Mouse (Mus musculus): ENCODE results near the gene Dach1. TPM values are rescaled to one million over a fixed set of nuclear protein-coding genes. Genes with fewer than 3 reads are reported as not detected.

The Dach1 gene
- polyA plus RNA-seq, 1 experiment, result 8.9 TPM

GRCm38 (mm10) chr14:98014053-98014452 lies 155.5 kb downstream of the Dach1 start:
- H3K4me1 ChIP-seq (ENCODE audit: control insufficient read depth, insufficient read depth, low read length), result no peaks in the 10 kb centered on the region
- DNase-seq, result no peak
- TF ChIP-seq POLR2A (IDR thresholded peaks at IDR 0.05; ENCODE audit: borderline replicate concordance, extremely low read depth, low read depth, low read length), result no peak
- no peak for TF ChIP-seq CTCF (IDR thresholded peaks at IDR 0.05; ENCODE audit: insufficient read depth, low read length)
- no peak overlapping the region for H3K4me3 ChIP-seq (replicated peaks; ENCODE audit: extremely low read depth, low read depth, low read length)
- 69% methylated on average over 1 of the region's 1 CpGs for WGBS

- no peak for DNase-seq
- 84% methylated on average over 6 of the region's 6 CpGs for whole genome bisulfite sequencing
- Histone ChIP-seq H3K4me3 (replicated peaks; ENCODE audit: extremely low read depth, low read depth, low read length) (no peak overlapping the region), H3K4me1 (ENCODE audit: control insufficient read depth, insufficient read depth, low read length) (no peaks in the 10 kb centered on the region)
- TF ChIP-seq POLR2A (IDR thresholded peaks at IDR 0.05; ENCODE audit: borderline replicate concordance, extremely low read depth, low read depth, low read length), result no peak
- TF ChIP-seq CTCF (IDR thresholded peaks at IDR 0.05; ENCODE audit: insufficient read depth, low read length), result no peak
Measured at GRCm38 (mm10) chr14:98008501-98008900, 161.1 kb downstream of the Dach1 start.

- no peak for TF ChIP-seq POLR2A (IDR thresholded peaks at IDR 0.05; ENCODE audit: borderline replicate concordance, extremely low read depth, low read depth, low read length)
- no peak for TF ChIP-seq CTCF (IDR thresholded peaks at IDR 0.05; ENCODE audit: insufficient read depth, low read length)
- WGBS, result 32% methylated on average over 1 of the region's 1 CpGs
- Histone ChIP-seq H3K4me1 (ENCODE audit: control insufficient read depth, insufficient read depth, low read length) (no peaks in the 10 kb centered on the region; the same call in 1 of the 2 replicates), H3K4me3 (replicated peaks; ENCODE audit: extremely low read depth, low read depth, low read length) (no peak overlapping the region)
- DNase-seq, result no peak
Measured at GRCm38 (mm10) chr14:98002021-98002680, 167.4 kb downstream of the Dach1 start.

- no peak for DNase-seq
- H3K4me3 ChIP-seq (replicated peaks; ENCODE audit: extremely low read depth, low read depth, low read length), result no peak overlapping the region
- no peak for TF ChIP-seq CTCF (IDR thresholded peaks at IDR 0.05; ENCODE audit: insufficient read depth, low read length)
- TF ChIP-seq POLR2A (IDR thresholded peaks at IDR 0.05; ENCODE audit: borderline replicate concordance, extremely low read depth, low read depth, low read length), result no peak
- no peaks in the 10 kb centered on the region; the same call in 1 of the 2 replicates for H3K4me1 ChIP-seq (ENCODE audit: control insufficient read depth, insufficient read depth, low read length)
Measured at GRCm38 (mm10) chr14:97998584-97998983, 171.0 kb downstream of the Dach1 start.

- WGBS, result 33% methylated on average over 3 of the region's 3 CpGs
- DNase-seq, result no peak
- TF ChIP-seq POLR2A (IDR thresholded peaks at IDR 0.05; ENCODE audit: borderline replicate concordance, extremely low read depth, low read depth, low read length) (no peak), CTCF (IDR thresholded peaks at IDR 0.05; ENCODE audit: insufficient read depth, low read length) (no peak)
- no peak overlapping the region for H3K4me3 ChIP-seq (replicated peaks; ENCODE audit: extremely low read depth, low read depth, low read length)
- H3K4me1 ChIP-seq (ENCODE audit: control insufficient read depth, insufficient read depth, low read length), result no peaks in the 10 kb centered on the region; the same call in 1 of the 2 replicates
Measured at GRCm38 (mm10) chr14:97983251-97983650, 186.3 kb downstream of the Dach1 start.

- DNase-seq, result no peak
- no peak for TF ChIP-seq POLR2A (IDR thresholded peaks at IDR 0.05; ENCODE audit: borderline replicate concordance, extremely low read depth, low read depth, low read length)
- TF ChIP-seq CTCF (IDR thresholded peaks at IDR 0.05; ENCODE audit: insufficient read depth, low read length), result no peak
- 53% methylated on average over 6 of the region's 6 CpGs for WGBS
Measured at GRCm38 (mm10) chr14:97982676-97983075, 186.9 kb downstream of the Dach1 start.

GRCm38 (mm10) chr14:97980879-97981278 lies 188.7 kb downstream of the Dach1 start:
- Histone ChIP-seq H3K4me1 (ENCODE audit: control insufficient read depth, insufficient read depth, low read length) (no peaks in the 10 kb centered on the region; the same call in 1 of the 2 replicates), H3K4me3 (replicated peaks; ENCODE audit: extremely low read depth, low read depth, low read length) (no peak overlapping the region)
- no peak for DNase-seq
- 76% methylated on average over 4 of the region's 4 CpGs for WGBS
- no peak for TF ChIP-seq CTCF (IDR thresholded peaks at IDR 0.05; ENCODE audit: insufficient read depth, low read length)
- TF ChIP-seq POLR2A (IDR thresholded peaks at IDR 0.05; ENCODE audit: borderline replicate concordance, extremely low read depth, low read depth, low read length), result no peak

More at GRCm38 (mm10) chr14:97982676-97983075, 186.9 kb downstream of the Dach1 start:
- H3K4me1 ChIP-seq (ENCODE audit: control insufficient read depth, insufficient read depth, low read length), result no peaks in the 10 kb centered on the region; the same call in 1 of the 2 replicates
- no peak overlapping the region for H3K4me3 ChIP-seq (replicated peaks; ENCODE audit: extremely low read depth, low read depth, low read length)

GRCm38 (mm10) chr14:97976091-97976490 lies 193.5 kb downstream of the Dach1 start:
- H3K4me1 ChIP-seq (ENCODE audit: control insufficient read depth, insufficient read depth, low read length), result no peaks in the 10 kb centered on the region
- no peak for DNase-seq
- no peak overlapping the region for H3K4me3 ChIP-seq (replicated peaks; ENCODE audit: extremely low read depth, low read depth, low read length)
- WGBS, result 51% methylated on average over 1 of the region's 1 CpGs
- no peak for TF ChIP-seq POLR2A (IDR thresholded peaks at IDR 0.05; ENCODE audit: borderline replicate concordance, extremely low read depth, low read depth, low read length)
- no peak for TF ChIP-seq CTCF (IDR thresholded peaks at IDR 0.05; ENCODE audit: insufficient read depth, low read length)

- WGBS, result 79% methylated on average over 7 of the region's 7 CpGs
- Histone ChIP-seq H3K4me3 (replicated peaks; ENCODE audit: extremely low read depth, low read depth, low read length) (no peak overlapping the region), H3K4me1 (ENCODE audit: control insufficient read depth, insufficient read depth, low read length) (no peaks in the 10 kb centered on the region)
- no peak for DNase-seq
- TF ChIP-seq CTCF (IDR thresholded peaks at IDR 0.05; ENCODE audit: insufficient read depth, low read length) (no peak), POLR2A (IDR thresholded peaks at IDR 0.05; ENCODE audit: borderline replicate concordance, extremely low read depth, low read depth, low read length) (no peak)
Measured at GRCm38 (mm10) chr14:97975447-97975846, 194.1 kb downstream of the Dach1 start.

- no peak overlapping the region for H3K4me3 ChIP-seq (replicated peaks; ENCODE audit: extremely low read depth, low read depth, low read length)
- TF ChIP-seq CTCF (IDR thresholded peaks at IDR 0.05; ENCODE audit: insufficient read depth, low read length), result no peak
- no peak for TF ChIP-seq POLR2A (IDR thresholded peaks at IDR 0.05; ENCODE audit: borderline replicate concordance, extremely low read depth, low read depth, low read length)
- H3K4me1 ChIP-seq (ENCODE audit: control insufficient read depth, insufficient read depth, low read length), result no peaks in the 10 kb centered on the region; the same call in 1 of the 2 replicates
- WGBS, result 30% methylated on average over 2 of the region's 2 CpGs
- DNase-seq, result no peak
Measured at GRCm38 (mm10) chr14:97964543-97965069, 205.0 kb downstream of the Dach1 start.

All from lung, adult 2 months (tissue).